Mouse (Mus musculus) right cerebral cortex, postnatal 4 days (tissue): ENCODE results near the gene Gpi1.
"Not testable (repeated sequence)": the region's sequence is repeated elsewhere in the genome, so short reads cannot be mapped to it uniquely, and the experiment has no call there.

ENCODE experiments used
- DNase-seq: peaks from one replicate; pipeline ENCODE4 v3.0.0-alpha.2; 2022

Gpi1 gene

DNA sequence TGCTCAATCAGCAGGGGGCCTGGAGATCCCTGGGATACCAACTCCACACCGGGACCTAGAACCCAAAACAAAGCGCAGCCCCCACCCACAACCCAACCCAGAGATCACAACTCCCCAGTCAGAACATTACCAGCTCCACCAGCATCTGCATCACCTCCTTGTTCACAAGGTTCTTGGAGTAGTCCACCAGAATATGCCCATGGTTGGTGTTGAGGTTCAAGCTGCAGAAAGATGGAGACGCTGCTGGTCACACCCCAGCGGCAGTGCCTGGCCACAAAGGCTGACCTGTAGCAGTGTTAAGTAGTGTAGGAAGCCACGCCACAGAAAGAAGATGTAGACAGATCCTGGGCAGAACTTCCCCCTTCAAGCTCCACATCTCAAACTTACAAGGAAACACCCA, 983 bp downstream of the Gpi1 start:
- DNase-seq, result no peak

DNA sequence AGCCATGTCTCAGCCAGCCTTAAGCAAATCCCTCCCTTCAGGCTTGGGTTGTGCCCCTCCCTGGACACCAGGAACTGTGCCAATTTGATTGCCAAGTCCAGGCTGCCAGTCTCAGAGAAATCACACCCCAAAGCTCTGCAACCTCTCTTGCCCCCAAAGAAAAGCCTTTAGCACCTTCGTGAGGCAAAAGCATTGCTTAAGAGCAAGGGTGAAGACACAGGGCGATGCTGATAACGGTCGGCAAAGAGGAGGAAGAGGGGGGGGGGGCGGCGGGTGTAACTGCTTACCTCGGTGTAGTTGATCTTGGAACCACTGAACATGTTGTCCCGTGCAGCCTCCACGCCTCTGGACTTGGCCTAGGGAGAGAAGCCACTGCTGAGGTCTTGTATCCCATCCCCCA, 1.5 kb downstream of the Gpi1 start:
- no peak for DNase-seq

DNA sequence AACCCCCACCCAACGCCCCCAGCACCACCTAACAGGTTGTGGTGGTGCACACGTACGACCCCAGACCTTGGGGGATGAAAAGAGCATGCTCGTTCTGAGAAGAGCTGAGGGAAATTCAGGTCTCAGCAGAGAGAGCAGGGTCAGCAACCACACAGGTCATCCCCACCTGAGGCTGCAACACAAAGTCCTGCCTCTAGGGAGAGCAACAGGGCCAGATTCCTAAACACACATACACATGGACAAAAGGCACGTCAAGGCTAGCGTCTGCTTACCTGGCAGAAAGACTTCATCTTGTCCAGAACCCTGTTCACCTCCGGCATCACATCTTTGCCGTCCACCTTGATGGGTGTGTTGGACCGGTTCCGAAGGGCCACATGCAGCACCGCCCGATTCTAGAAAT, 3.3 kb downstream of the Gpi1 start:
- DNase-seq, result no peak

DNA sequence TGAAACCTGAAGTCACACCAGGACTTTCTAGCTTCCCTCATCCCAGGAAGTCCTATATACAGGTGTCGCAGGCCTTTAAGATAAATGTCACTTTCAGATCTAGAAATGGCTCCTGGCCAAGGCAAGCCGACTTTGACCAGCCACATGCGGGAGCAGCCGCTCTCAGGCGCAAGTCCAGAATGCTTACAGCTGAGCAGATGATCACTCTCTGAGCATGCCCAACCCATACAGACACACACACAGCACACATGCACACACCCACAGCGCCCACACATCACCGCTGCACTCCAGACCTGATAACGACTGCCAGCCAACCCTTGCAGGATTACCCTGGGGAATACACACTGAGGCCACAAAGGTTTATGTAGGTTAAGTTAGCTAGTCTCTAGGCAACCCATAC, 4.0 kb downstream of the Gpi1 start:
- DNase-seq, result no peak

DNA sequence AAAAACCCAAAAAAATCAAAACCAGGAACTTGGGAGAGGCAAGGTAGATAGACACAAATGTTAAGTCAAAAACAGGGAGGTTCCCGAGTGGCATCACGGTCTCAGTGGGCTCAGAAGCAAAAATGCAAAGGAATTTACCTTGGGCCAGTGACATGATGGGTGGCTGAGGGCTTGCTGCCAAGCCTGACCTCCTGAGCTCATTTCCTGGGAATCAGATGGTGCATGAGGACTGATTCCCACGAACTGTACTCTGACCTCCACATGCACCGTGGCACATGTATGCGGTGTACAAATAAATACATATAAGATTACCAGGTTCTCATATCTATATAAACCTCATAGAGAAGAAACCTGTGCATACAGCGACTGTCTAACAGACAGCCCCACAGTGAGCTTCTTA, 5.8 kb downstream of the Gpi1 start:
- no peak for DNase-seq

DNA sequence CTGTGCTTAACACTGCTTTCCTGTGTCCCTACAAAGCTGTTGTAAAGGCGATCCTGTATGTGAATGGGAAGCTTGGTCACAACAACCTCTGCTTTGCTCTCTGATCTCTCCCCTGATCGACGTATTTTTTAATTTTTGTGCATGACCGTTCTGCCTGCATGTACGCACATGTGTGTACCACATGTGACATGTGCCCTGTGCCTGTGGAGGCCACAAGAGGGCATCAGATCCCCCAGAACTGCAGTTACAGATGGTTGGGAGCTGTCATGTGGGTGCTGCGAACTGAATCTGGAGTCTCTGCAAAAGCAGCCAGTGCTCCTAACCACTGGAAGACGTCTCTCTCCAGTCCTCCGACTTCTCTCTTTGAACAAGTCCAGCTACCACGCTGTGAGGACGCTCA, 7.8 kb downstream of the Gpi1 start:
- DNase-seq, result no peak

DNA sequence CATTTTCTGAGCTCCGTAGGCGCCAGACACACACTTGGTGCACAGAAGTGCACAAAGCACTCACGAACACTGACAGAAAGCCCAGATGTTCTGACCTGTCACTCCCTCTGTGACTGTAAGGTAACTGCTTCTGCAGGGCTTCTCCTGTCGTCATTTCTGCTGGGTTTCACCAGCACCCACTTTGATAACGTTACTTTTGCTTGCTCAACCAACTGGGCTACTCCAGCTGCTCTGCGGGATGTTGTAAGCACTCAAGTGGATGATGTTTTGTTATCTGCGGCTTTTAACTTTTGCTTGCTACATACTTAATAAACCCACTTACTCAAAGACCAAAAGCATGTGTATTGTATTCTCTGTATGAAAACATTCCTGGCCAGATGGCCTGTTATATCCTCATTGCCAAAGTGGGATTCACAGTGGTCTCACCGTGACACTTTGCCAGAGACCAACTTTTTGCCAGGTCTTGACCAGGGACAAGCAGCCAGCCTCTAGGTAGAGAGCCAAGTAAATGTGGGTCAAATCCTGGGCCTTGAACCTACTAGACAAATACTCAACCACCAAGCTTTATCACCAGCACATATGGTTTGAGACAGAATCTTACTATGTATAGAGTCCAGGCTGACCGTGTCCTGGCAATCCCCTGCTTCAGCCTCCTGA, 8.4 kb downstream of the Gpi1 start:
- DNase-seq, result no peak

DNA sequence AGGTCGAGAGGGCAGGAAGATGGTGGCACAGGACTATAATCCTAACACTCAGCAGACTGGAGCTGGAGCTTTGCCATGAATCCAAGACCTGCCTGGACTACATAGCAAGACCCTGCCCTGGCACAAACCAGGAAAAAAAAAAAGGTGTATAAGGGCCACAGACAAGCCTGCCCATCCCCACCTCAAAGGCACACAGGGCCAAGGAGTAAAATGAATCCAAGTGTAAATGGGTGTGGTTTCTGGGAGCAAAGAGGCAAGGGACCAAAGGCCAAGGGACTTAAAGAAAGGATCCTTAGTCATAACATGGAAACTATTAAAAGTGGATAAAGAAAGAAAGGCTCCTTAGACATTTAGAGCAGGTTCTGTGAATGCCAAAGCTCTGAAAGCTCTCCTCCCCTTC, 11.6 kb downstream of the Gpi1 start:
- no peak for DNase-seq

DNA sequence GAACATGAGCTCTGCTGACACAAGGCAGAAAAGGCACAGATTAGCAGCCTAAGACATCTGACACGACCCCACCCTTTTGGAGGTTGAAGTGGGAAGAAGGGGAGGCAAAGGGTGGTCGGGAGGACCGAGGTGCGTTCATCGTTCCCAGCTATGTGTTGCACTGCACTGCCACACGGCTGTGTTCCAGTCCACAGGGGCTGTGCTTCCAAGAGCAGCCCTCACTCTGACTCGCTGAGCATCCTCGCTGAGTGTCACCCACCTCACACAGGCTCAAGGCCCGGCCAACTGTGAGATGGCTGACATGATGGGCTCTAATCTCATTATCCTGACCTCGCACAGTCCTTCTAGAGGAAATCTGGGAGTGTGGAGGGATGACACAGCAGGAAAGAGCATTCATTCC, 13.7 kb downstream of the Gpi1 start:
- DNase-seq, result no peak

DNA sequence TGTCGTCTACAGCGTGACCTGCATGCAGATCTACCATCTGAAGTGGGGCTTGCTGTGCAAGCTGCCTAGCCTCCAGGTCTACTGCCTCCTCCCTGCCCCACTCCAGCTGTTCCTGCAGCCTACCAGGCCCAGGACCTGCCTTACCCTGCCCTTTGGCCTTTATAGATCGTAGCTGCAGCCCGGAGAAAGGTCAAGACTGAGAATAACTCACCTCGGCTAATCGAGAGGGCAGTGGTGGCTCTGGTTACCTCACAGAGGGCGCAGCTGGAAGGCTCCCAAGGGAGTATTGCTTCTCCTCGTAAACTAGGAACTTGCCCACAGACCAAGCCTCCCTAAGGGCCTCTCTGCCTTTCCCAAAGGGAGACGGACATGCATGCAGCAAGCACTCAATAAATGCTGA, 14.7 kb downstream of the Gpi1 start:
- no peak for DNase-seq

DNA sequence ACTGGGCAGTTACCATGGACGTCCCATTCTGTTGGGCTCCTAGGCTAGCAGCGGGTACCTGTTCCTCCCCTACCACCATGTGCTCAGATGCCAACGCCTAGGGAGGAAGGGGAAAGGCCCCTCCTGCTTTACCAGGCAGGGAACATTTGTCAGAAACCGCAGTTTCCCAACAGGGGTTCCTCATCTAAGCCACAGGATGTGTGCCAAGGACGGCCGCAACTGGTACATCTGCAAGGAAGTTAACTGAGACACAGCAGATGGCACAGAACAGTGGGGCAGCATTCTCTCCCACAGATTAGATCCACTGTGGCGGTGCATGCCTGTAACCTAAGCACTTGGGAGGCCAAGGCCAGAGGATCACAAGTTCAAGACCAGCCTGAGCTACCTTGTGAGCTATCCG, 15.5 kb downstream of the Gpi1 start:
- DNase-seq, result no peak

DNA sequence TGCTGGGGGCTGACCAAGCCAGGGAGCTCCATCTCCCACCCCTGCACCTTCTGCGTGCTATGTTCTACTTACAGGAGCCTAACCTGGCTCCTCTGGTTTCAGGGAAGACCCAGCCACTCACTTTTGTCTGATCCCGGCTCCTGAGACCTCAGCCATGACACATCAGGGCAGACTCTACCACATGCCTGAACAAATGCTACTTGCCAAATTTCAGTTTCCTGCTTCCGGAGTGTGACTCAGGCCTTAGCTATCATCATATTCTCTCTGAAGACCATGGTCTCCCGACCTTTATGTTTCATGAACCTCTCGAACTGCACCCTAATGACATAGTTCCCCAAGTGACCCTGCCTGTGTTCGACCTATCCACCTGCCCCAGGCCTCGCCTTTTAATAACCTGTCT, 16.9 kb downstream of the Gpi1 start:
- no peak for DNase-seq

DNA sequence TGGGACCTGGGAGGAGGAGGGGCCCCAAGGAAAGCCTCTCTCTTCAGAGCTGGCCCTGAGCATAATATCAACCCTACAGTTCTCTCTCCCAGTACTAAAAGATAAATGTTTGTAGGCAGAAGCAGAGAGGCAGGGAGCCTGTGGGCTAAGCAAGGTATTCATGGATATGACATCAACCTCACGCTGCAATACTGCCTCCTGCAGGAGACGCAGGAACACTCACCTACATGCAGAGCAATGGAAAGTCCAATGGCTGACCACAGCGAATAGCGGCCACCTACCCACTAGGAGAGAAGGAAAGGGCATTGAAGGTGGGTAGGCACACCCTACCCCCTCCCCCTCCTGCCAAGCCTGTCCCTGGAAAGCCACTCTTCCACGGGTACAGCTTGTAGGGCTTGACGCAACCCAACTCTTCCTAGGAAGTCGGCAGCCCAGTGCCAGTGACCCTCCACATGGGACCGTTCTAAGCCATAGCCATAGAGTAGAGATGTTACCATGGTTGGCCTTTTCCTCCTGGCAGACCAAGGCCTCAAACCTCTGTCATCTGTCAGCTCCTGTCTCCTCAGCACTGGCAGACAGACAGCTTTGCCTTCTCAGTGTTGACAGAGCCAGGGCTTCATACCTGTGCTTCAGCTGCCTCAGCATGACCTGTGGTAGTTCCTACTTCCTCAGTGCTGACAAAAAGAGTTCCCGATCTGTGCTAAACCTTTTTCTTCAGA, 21.9 kb downstream of the Gpi1 start:
- DNase-seq, result no peak

DNA sequence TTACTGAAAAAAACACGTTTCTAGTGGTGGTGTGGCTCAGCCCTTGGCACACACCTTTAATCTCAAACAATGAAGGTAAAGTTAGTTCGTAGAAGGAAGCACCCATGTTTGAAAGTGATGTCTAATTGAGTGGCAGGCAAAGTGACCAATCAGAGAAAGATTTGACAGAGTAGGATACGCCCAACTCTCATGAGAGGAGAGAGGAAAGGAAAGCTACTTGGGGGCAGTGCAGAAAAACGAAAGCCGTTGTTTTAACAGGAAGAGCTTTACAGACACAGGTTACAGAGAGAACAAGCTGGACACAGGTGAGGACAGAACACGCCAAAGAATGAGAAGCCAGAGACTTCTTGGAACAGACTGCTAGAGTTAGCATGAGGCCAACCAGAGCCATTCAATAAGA, 23.8 kb downstream of the Gpi1 start:
- no peak for DNase-seq

DNA sequence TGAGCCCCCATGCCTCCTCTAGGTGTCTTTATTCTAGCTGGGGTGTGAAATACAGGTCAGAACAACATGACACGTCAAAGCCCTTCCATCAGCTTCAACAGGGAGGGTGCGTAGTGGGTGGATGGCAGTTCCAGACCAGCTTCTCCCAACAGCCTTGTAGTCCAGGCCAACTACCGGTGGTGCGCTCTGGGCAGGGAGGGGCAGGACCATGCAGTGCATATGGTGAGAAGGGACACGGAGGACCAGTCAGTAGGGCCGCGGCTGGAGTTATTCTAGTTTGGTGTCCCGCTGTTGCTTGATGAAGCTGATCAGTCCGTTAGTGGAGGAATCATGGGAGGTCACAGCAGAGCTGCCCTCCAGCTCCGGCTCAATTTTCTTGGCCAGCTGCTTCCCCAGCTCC, 28.0 kb downstream of the Gpi1 start:
- DNase-seq, result not testable (repeated sequence)

DNA sequence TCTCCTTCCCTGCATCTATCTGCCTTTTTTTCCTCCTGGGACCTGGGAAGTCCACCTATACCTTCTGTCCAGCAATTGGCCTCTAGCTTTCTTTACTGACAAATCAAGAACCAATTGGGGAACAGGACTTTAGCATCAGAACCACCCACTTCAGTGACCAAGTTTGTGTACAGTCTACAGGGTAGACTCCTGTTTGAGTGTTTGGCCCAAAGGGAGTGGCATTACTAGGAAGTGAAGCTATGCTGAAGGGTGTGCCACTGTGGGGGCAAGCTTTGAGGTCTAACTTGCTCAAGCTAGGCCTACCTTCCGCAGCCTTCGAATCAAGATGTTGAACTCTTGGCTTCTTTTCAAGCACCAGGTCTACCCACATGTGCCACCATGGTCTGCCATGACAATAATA, 29.3 kb downstream of the Gpi1 start:
- no peak for DNase-seq

DNA sequence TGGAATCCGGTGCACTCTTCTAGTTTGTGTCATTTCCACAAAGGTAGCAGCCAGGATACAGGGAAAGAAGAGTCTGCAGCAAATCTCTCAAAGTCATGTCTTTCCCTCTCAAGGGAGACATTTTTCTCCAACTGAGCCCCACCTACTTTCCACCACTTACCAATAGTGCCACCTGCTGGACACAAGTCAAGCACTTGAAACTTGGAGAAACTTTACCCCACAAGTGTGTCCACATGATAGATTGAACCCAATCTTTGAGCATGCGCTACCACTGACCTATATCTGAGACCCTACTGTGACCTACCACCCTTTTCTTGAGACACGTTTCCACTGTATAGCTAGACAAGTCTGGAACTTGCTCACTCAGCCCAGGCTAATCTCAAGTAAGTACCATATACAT, 31.8 kb downstream of the Gpi1 start:
- no peak for DNase-seq

DNA sequence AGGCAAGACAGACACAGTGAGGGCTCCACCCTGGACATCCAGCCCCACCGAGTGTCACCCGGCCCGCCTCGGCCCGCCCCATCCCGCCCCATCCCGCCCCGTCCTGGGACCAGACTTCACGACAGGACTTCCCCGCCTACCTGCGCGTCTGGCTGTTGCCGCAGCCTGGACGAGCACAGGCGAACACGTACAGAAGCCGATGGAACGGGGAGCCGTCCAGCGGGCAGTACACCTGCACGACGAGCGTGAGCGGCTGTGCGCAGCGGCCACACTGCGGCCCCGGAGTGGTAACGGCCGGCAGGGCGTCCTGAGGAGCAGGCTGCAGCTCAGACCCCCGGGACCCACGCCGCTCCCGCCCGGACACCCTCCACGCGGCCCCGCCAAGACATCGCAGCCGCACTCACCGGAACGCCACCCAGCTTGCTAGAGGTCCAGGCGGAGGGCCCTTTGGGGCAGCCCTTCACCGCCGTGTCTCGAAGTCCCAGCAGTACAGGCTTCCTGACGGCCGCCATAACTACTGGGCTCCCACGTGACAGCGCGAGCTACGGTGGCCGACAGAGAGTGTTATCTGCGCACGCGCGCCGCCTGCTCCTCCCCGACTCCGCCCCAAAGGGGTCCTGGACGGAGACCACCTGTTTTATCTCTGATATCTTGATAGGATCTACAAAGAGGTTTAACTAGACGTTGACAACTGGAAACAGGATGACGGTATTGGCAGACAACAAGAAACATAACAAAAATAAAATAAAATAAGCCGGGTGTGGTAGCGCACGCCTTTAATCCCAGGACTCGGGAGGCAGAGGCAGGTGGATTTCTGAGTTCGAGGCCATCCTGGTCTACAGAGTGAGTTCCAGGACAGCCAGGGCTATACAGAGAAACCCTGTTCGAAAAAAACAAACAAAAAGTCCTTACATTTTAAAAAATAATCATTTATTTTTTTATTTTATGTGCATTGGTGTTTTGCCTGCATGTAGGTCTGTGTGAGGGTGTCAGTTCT, 33.7 kb downstream of the Gpi1 start, which contains the start of gene Pdcd2l:
Pdcd2l (minus strand) TSS at position 530 of the 997 bp plus-strand sequence.
- peak; percentile 96 for DNase-seq

DNA sequence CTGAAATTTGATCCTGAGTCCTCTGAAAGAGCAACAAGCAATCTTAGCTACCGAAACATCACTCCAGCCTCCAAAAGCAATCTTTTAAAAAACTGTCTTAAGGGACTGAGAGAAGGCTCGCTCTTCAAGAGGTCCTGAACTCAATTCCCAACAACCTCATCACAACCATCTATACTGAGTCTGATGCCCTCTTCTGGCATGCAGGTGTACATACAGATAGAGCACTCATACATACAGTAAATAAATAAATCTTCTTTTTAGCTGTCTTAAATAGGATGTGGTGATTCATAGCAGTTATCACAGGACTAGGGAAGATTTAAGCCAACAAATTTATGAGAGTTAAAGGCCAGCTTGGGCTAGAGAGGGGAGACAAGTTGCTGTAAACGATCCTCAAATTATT, 34.5 kb downstream of the Gpi1 start:
- DNase-seq, result no peak

DNA sequence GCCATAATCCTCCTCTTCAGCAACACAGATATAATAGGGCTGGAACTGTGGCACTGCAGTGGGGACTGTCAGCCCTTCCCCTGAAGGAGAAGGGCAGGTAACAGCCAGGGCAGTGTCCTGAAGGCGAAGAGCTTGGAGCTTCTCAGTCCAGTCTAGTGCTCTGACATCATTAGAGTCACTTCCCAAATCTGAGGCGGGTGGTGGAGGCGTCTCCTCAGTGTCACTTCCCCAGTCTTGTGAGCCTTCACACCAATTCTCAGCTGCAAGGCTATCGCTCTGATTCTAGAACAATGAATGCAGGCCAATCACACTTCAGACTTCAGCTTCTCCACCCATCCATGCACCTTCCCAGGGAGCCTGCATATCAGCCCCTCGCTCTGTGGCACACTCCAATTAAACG, 37.3 kb downstream of the Gpi1 start:
- DNase-seq, result no peak

DNA sequence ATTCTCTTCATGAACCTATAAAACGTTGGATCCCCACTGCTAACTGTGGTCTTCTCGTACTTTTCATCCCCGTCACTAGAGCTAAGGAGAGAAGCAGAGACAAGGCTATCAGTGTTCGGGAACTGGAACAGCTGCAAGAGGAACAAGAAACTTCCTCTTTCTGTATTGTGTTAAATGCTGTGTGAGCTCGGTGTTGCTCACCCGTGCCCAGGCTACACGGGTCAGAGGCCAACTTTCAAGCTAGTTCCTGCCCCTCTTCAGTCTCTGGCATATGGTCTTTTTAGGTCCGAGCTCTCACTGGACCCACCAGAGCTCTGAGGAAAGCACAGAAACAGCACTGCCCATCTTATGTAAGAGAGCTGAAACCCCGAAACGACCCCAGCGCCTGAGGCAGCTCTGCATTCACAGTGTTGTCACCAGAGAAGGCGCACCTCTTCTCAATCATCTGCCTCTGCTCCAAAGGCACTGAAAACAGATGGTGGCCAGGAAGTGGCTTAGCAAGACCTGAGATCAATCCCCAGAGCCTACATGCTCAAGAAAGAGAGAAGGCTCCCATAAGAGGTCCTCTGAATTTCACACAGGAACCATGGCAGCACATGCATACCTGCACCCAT, 40.7 kb downstream of the Gpi1 start:
- DNase-seq, result no peak

DNA sequence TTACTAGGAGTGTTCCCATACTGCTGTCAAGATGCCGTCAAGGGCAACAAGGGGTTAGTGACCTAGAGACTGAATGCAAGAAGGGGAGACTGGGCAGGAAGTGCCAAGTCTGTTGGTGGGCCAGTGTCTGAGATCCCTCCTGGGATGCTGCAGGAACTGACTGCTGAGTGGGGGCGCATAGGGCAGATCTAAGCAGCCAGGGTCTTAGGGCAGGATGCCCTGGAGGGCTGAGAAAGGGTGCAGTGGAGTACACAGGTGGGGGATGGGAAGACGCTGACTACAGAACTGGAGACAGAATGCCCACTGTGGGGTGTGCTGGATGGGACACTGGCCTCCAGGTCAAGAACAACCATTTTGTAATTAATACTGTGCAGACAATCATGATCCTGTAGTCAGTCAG, 46.3 kb downstream of the Gpi1 start:
- no peak for DNase-seq

DNA sequence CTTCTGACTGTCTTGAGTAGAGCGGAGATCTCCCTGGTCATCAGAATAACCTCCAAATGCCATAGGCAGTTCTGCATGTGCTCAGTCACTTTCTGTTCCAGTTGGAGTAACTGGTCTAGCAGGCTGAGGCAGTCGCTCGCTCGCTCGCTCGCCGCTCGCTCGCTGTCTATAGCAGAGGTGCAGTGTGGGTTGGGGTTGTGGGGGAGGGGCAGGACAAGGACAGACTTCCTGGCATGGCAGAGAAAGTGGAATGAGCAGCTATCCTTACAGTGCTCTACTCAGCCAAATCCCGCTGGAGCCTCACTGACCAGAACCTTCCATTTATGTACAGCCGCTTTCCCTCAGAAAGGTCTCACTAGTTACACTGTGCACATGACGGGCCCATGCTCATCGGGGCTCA, 46.8 kb downstream of the Gpi1 start:
- DNase-seq, result no peak
